8 mouse cellular contexts compared by ENCODE assay signal in genomic region chr16:18386451-18386850, GRCm38 (mm10). TPM values are rescaled to one million over a fixed set of nuclear protein-coding genes. Genes with fewer than 3 reads are reported as not detected.
DNase-seq lines count a peak whose midpoint lies in the region; ATAC-seq and TF ChIP-seq lines count a peak whose summit lies in the region.
"Had no signal": no experiment of that assay in that cellular context is flagged by ENCODE, and none has a peak within 500 bp of the region (broad histone marks: within the 10 kb centered on the region; RNA-seq: fewer than 3 reads in every experiment).

No protein-coding gene starts in this region.

- DNase-seq in left cerebral cortex, postnatal 4 days, result peak; percentile 66
- DNase-seq in left cerebral cortex, adult 11 months (ENCODE audit: low spot score), result no peak
- DNase-seq in Muller cell, postnatal 12 days (ENCODE audit: inconsistent ontology term), result peak; percentile 99
- DNase-seq in cerebellum, adult 2 months, result peak; percentile 40 to 60
- DNase-seq in embryo, embryonic 9.5 days (ENCODE audit: extremely low spot score), result no peak
- DNase-seq in layer of hippocampus, adult 8-10 months (ENCODE audit: low spot score in 2 of 2), result no peak

- ATAC-seq in hindbrain, embryonic 16.5 days, result peak; percentile 25

- no peak overlapping the region for H3K27ac ChIP-seq in cerebellum, adult 2 months (ENCODE audit: insufficient read depth, low read length)
- H3K27ac ChIP-seq in hindbrain, embryonic 16.5 days (ENCODE audit: low read depth, low read length), result peak overlapping the region; percentile 63

- no peak overlapping the region for H3K9ac ChIP-seq in hindbrain, embryonic 16.5 days (ENCODE audit: low read depth, low read length)

- TF ChIP-seq CTCF in cerebellum, adult 2 months (IDR thresholded peaks at IDR 0.05; ENCODE audit: borderline replicate concordance, insufficient read depth, low read depth, low read length), result no peak

- peaks cover 33% of the 10 kb centered on the region for H3K4me1 ChIP-seq in cerebellum, adult 2 months (ENCODE audit: control insufficient read depth, insufficient read depth, low read length)
- peaks cover 42% of the 10 kb centered on the region for H3K4me1 ChIP-seq in hindbrain, embryonic 16.5 days (ENCODE audit: control insufficient read depth, insufficient read depth, low read depth, low read length)

- TF ChIP-seq POLR2A in cerebellum, adult 2 months (IDR thresholded peaks at IDR 0.05; ENCODE audit: borderline replicate concordance, insufficient read depth, low read length), result no peak

- no peaks in the 10 kb centered on the region for H3K36me3 ChIP-seq in hindbrain, embryonic 16.5 days (ENCODE audit: control insufficient read depth, insufficient read depth, low read length)

- intact Hi-C loops in left cerebral cortex, postnatal 4 days (cut with DNase I), result no loop called here

- no peak overlapping the region for H3K4me2 ChIP-seq in hindbrain, embryonic 16.5 days (ENCODE audit: low read length)

- no peaks in the 10 kb centered on the region for H3K9me3 ChIP-seq in hindbrain, embryonic 16.5 days (ENCODE audit: control insufficient read depth, low read length)
- H3K9me3 ChIP-seq: megakaryocyte, embryonic 14.5 days had no signal

- H3K27me3 ChIP-seq in cerebellum, adult 2 months (ENCODE audit: control insufficient read depth, insufficient read depth, low read length), result no peaks in the 10 kb centered on the region
- no peaks in the 10 kb centered on the region for H3K27me3 ChIP-seq in hindbrain, embryonic 16.5 days (replicated peaks; ENCODE audit: control insufficient read depth, insufficient read depth, low read length)

- WGBS in cerebellum, adult 2 months, result 17% methylated on average over 7 of the region's 7 CpGs
- WGBS in hindbrain, embryonic 16.5 days, result 51% methylated on average over 7 of the region's 7 CpGs

- H3K4me3 ChIP-seq in cerebellum, adult 2 months (replicated peaks; ENCODE audit: insufficient read depth, low read depth, low read length), result no peak overlapping the region
- no peak overlapping the region for H3K4me3 ChIP-seq in hindbrain, embryonic 16.5 days (ENCODE audit: low read length)
- H3K4me3 ChIP-seq: megakaryocyte, embryonic 14.5 days had no signal

RNA-seq across cellular contexts. Expression of gene Arvcf, which starts 38.5 kb away (rescaled TPM):
- total RNA-seq in left cerebral cortex, postnatal 4 days (2021), result 10 to 100 TPM; 74.7 to 80.3 TPM
- polyA plus RNA-seq in cerebellum, adult 2 months (2012; rRNA removed), result 34.7 and 38.7 TPM in 2 replicates
- 68.3 and 80.3 TPM in 2 replicates for polyA plus RNA-seq in hindbrain, embryonic 16.5 days (2015; fragmentation: Nextera tagmentation; extraction: Ambion mirVana)
- total RNA-seq in layer of hippocampus, adult 8-10 months (2022), result 10 to 100 TPM; 35.5 to 52.4 (median 41.6) TPM

RNA-seq across cellular contexts. Expression of gene Tango2, which starts 38.5 kb away (rescaled TPM):
- 10 to 100 TPM; 75.0 to 84.7 TPM for total RNA-seq in left cerebral cortex, postnatal 4 days (2021)
- polyA plus RNA-seq in cerebellum, adult 2 months (2012; rRNA removed), result 202 and 210 TPM in 2 replicates
- 101 and 112 TPM in 2 replicates for polyA plus RNA-seq in hindbrain, embryonic 16.5 days (2015; fragmentation: Nextera tagmentation; extraction: Ambion mirVana)
- total RNA-seq in layer of hippocampus, adult 8-10 months (2022), result 100 to 1,000 TPM; 112 to 138 (median 127) TPM

RNA-seq across cellular contexts. Expression of gene Txnrd2, which starts 39.7 kb away (rescaled TPM):
- total RNA-seq in left cerebral cortex, postnatal 4 days (2021), result 10 to 100 TPM; 22.2 to 24.0 TPM
- 20.6 and 23.1 TPM in 2 replicates for polyA plus RNA-seq in cerebellum, adult 2 months (2012; rRNA removed)
- polyA plus RNA-seq in hindbrain, embryonic 16.5 days (2015; fragmentation: Nextera tagmentation; extraction: Ambion mirVana), result 37.5 and 40.6 TPM in 2 replicates
- total RNA-seq in layer of hippocampus, adult 8-10 months (2022), result 10 to 100 TPM; 19.4 to 24.4 (median 21.0) TPM

RNA-seq across cellular contexts. Expression of gene Comt, which starts 40.2 kb away (rescaled TPM):
- total RNA-seq in left cerebral cortex, postnatal 4 days (2021), result 10 to 100 TPM; 55.5 to 57.3 TPM
- 145 and 146 TPM in 2 replicates for polyA plus RNA-seq in cerebellum, adult 2 months (2012; rRNA removed)
- polyA plus RNA-seq in hindbrain, embryonic 16.5 days (2015; fragmentation: Nextera tagmentation; extraction: Ambion mirVana), result 119 and 123 TPM in 2 replicates
- 10 to 100 TPM; 67.1 to 80.6 (median 76.9) TPM for total RNA-seq in layer of hippocampus, adult 8-10 months (2022)

Comparison
In these comparisons a context has a peak if more than half of its experiments do, and no peak if none do; other contexts are left out.
1. DNase-seq: peak in left cerebral cortex, postnatal 4 days (single experiment), Muller cell, postnatal 12 days (single experiment) and cerebellum, adult 2 months (2 of 2); none in left cerebral cortex, adult 11 months (single experiment), embryo, embryonic 9.5 days (single experiment) and layer of hippocampus, adult 8-10 months (0 of 2).